Mouse (Mus musculus) CH12.LX (cell line): ENCODE data around the gene Gm48551. TPM values are rescaled to one million over a fixed set of nuclear protein-coding genes. Genes with fewer than 3 reads are reported as not detected.

Experiments
- DNase-seq: peaks from one replicate; pipeline ENCODE4 v3.0.0-alpha.2; 2013; ENCODE audit errors: extremely low read depth
- H3K27ac ChIP-seq: 2 replicates; pipeline ENCODE4 v1.5.1; 2012; ENCODE audit warnings: low read depth, mild to moderate bottlenecking, control low read depth, moderate library complexity; ENCODE audit not compliant: insufficient read depth
- H3K27me3 ChIP-seq: replicated peaks from 2 replicates; pipeline ENCODE3; 2012; ENCODE audit warnings: inconsistent platforms
- H3K36me3 ChIP-seq, 2 experiments: replicated peaks in 1 of 2; 2 replicates each; pipeline versions ENCODE3 to v1.6.1; 2012; ENCODE audit warnings: inconsistent platforms in 1 of 2, low read length in 1 of 2, mild to moderate bottlenecking in 1 of 2, mixed read lengths in 1 of 2, moderate library complexity in 1 of 2; ENCODE audit not compliant: control insufficient read depth in 1 of 2, insufficient read depth in 1 of 2
- H3K4me1 ChIP-seq, 2 experiments: 2 replicates each; pipeline ENCODE4 v1.6.1; 2012; ENCODE audit warnings: inconsistent platforms in 1 of 2, moderate library complexity in 1 of 2; ENCODE audit not compliant: insufficient read depth in 2 of 2, control insufficient read depth in 1 of 2
- H3K4me2 ChIP-seq: 2 replicates; pipeline ENCODE4 v1.6.1; 2012; ENCODE audit warnings: low read depth, mild to moderate bottlenecking, control low read depth; ENCODE audit not compliant: poor library complexity, insufficient read depth, severe bottlenecking
- H3K4me3 ChIP-seq, 3 experiments: fragments of 150-350 bp in 1 of 3; sonication (generic) in 1 of 3; replicated peaks in 1 of 3; 2 replicates each; pipeline versions ENCODE3 to v1.5.1; 2011 to 2012; ENCODE audit warnings: low read depth in 2 of 3, low read length in 2 of 3, mild to moderate bottlenecking in 2 of 3, moderate library complexity in 2 of 3, control low read depth in 1 of 3, improper control_type of control experiment in 1 of 3, inconsistent platforms in 1 of 3, mixed read lengths in 1 of 3; ENCODE audit not compliant: poor library complexity in 1 of 3
- H3K79me2 ChIP-seq: replicated peaks from 2 replicates; pipeline ENCODE4 v1.6.1; 2012; ENCODE audit warnings: mild to moderate bottlenecking, moderate library complexity; ENCODE audit not compliant: control insufficient read depth, poor library complexity, insufficient read depth, severe bottlenecking; ENCODE audit errors: extremely low read depth
- H3K9ac ChIP-seq: 2 replicates; pipeline ENCODE4 v1.6.1; 2012; ENCODE audit warnings: low read depth, mild to moderate bottlenecking, control low read depth, moderate library complexity; ENCODE audit not compliant: insufficient read depth
- H3K9me3 ChIP-seq: replicated peaks from 2 replicates; pipeline ENCODE3; 2012; ENCODE audit warnings: low read length, inconsistent platforms, mixed read lengths
- BHLHE40 ChIP-seq: IDR thresholded peaks from 2 replicates; pipeline ENCODE4 v1.6.1; 2011; ENCODE audit warnings: mild to moderate bottlenecking, low read depth, low read length, improper control_type of control experiment
- CHD1 ChIP-seq: IDR thresholded peaks from 2 replicates; pipeline ENCODE4 v1.6.1; 2012; ENCODE audit warnings: low read depth, low read length, improper control_type of control experiment, inconsistent platforms
- CHD2 ChIP-seq: IDR thresholded peaks from 2 replicates; pipeline ENCODE4 v1.6.1; 2011; ENCODE audit warnings: low read length, improper control_type of control experiment
- CTCF ChIP-seq, 2 experiments: IDR thresholded peaks in 1 of 2; conservative IDR thresholded peaks in 1 of 2; 2 replicates each; pipeline ENCODE4 v1.5.1; 2011 to 2012; ENCODE audit warnings: low read depth in 2 of 2, low read length in 2 of 2, improper control_type of control experiment in 1 of 2, inconsistent platforms in 1 of 2, mild to moderate bottlenecking in 1 of 2, moderate library complexity in 1 of 2
- E2F4 ChIP-seq: IDR thresholded peaks from 2 replicates; pipeline ENCODE4 v1.6.1; 2011; ENCODE audit warnings: low read depth, low read length, improper control_type of control experiment; ENCODE audit not compliant: insufficient replicate concordance
- ELF1 ChIP-seq: IDR thresholded peaks from 2 replicates; pipeline ENCODE4 v1.6.1; 2014; ENCODE audit warnings: low read depth, mild to moderate bottlenecking, inconsistent platforms, low read length, improper control_type of control experiment
- EP300 ChIP-seq: IDR thresholded peaks from 2 replicates; pipeline ENCODE4 v1.6.1; 2011; ENCODE audit warnings: low read length, improper control_type of control experiment
- ETS1 ChIP-seq: conservative IDR thresholded peaks from 2 replicates; pipeline ENCODE4 v1.6.1; 2012; ENCODE audit warnings: low read depth, mild to moderate bottlenecking, inconsistent platforms, low read length, improper control_type of control experiment, moderate library complexity
- GABPA ChIP-seq: IDR thresholded peaks from 2 replicates; pipeline ENCODE4 v1.6.1; 2012; ENCODE audit warnings: low read depth, low read length, improper control_type of control experiment, inconsistent platforms; ENCODE audit not compliant: insufficient replicate concordance
- HCFC1 ChIP-seq: IDR thresholded peaks from 2 replicates; pipeline ENCODE4 v1.6.1; 2012; ENCODE audit warnings: low read depth, mild to moderate bottlenecking, inconsistent platforms, low read length, improper control_type of control experiment
- IRF4 ChIP-seq: IDR thresholded peaks from 2 replicates; pipeline ENCODE4 v1.6.1; 2014; ENCODE audit warnings: low read depth, mild to moderate bottlenecking, inconsistent platforms, low read length, improper control_type of control experiment
- JUN ChIP-seq: IDR thresholded peaks from 2 replicates; pipeline ENCODE4 v1.6.1; 2011; ENCODE audit warnings: low read depth, mild to moderate bottlenecking, low read length, improper control_type of control experiment, moderate library complexity; ENCODE audit not compliant: insufficient read depth
- JUND ChIP-seq: conservative IDR thresholded peaks from 2 replicates; pipeline ENCODE4 v1.6.1; 2011; ENCODE audit warnings: low read depth, low read length, improper control_type of control experiment
- KAT2A ChIP-seq: IDR thresholded peaks from 2 replicates; pipeline ENCODE4 v1.6.1; 2012; ENCODE audit warnings: low read length, improper control_type of control experiment, inconsistent platforms; ENCODE audit not compliant: insufficient replicate concordance
- MAFK ChIP-seq: IDR thresholded peaks from 2 replicates; pipeline ENCODE4 v1.6.1; 2011; ENCODE audit warnings: low read length, improper control_type of control experiment; ENCODE audit not compliant: insufficient replicate concordance
- MAX ChIP-seq: IDR thresholded peaks from 2 replicates; pipeline ENCODE4 v1.6.1; 2011; ENCODE audit warnings: low read length, improper control_type of control experiment
- MAZ ChIP-seq: IDR thresholded peaks from 2 replicates; pipeline ENCODE4 v1.6.1; 2012; ENCODE audit warnings: low read depth, mild to moderate bottlenecking, inconsistent platforms, low read length, improper control_type of control experiment, moderate library complexity
- MEF2A ChIP-seq: IDR thresholded peaks from 2 replicates; pipeline ENCODE4 v1.6.1; 2014; ENCODE audit warnings: low read depth, mild to moderate bottlenecking, inconsistent platforms, low read length, improper control_type of control experiment, borderline replicate concordance
- MXI1 ChIP-seq: IDR thresholded peaks from 2 replicates; pipeline ENCODE4 v1.6.1; 2011; ENCODE audit warnings: mild to moderate bottlenecking, low read depth, low read length, improper control_type of control experiment
- MYC ChIP-seq: IDR thresholded peaks from 2 replicates; pipeline ENCODE4 v1.6.1; 2011; ENCODE audit warnings: low read depth, mild to moderate bottlenecking, improper control_type of control experiment, low read length
- NELFE ChIP-seq: IDR thresholded peaks from 2 replicates; pipeline ENCODE4 v1.6.1; 2011; ENCODE audit warnings: low read depth, low read length, improper control_type of control experiment
- NRF1 ChIP-seq: IDR thresholded peaks from 2 replicates; pipeline ENCODE4 v1.6.1; 2014; ENCODE audit warnings: low read depth, mild to moderate bottlenecking, inconsistent platforms, low read length, improper control_type of control experiment, moderate library complexity
- PAX5 ChIP-seq: IDR thresholded peaks from 2 replicates; pipeline ENCODE4 v1.6.1; 2012; ENCODE audit warnings: low read length, inconsistent platforms, mixed read lengths
- POLR2A ChIP-seq: IDR thresholded peaks from 2 replicates; pipeline ENCODE4 v1.6.1; 2011; ENCODE audit warnings: low read depth, mild to moderate bottlenecking, improper control_type of control experiment, low read length
- POLR2AphosphoS2 ChIP-seq: IDR thresholded peaks from 2 replicates; pipeline ENCODE4 v1.6.1; 2011; ENCODE audit warnings: low read depth, low read length, improper control_type of control experiment
- RAD21 ChIP-seq: IDR thresholded peaks from 2 replicates; pipeline ENCODE4 v1.6.1; 2011; ENCODE audit warnings: low read depth, mild to moderate bottlenecking, low read length, improper control_type of control experiment, moderate library complexity
- RCOR1 ChIP-seq: conservative IDR thresholded peaks from 2 replicates; pipeline ENCODE4 v1.6.1; 2012; ENCODE audit warnings: low read depth, mild to moderate bottlenecking, inconsistent platforms, low read length, improper control_type of control experiment
- SIN3A ChIP-seq: IDR thresholded peaks from 2 replicates; pipeline ENCODE4 v1.6.1; 2012; ENCODE audit warnings: low read length, improper control_type of control experiment, inconsistent platforms
- SMC3 ChIP-seq: IDR thresholded peaks from 2 replicates; pipeline ENCODE4 v1.6.1; 2011; ENCODE audit warnings: low read depth, low read length, improper control_type of control experiment
- TBP ChIP-seq: conservative IDR thresholded peaks from 2 replicates; pipeline ENCODE4 v1.6.1; 2011; ENCODE audit warnings: low read depth, low read length, improper control_type of control experiment
- TCF12 ChIP-seq: IDR thresholded peaks from 2 replicates; pipeline ENCODE4 v1.6.1; 2014; ENCODE audit warnings: low read depth, mild to moderate bottlenecking, inconsistent platforms, low read length, improper control_type of control experiment
- UBTF ChIP-seq: IDR thresholded peaks from 2 replicates; pipeline ENCODE4 v1.6.1; 2012; ENCODE audit warnings: low read depth, mild to moderate bottlenecking, inconsistent platforms, low read length, improper control_type of control experiment, moderate library complexity
- USF1 ChIP-seq: IDR thresholded peaks from 2 replicates; pipeline ENCODE4 v1.6.1; 2014; ENCODE audit warnings: low read depth, mild to moderate bottlenecking, inconsistent platforms, low read length, improper control_type of control experiment
- USF2 ChIP-seq: conservative IDR thresholded peaks from 2 replicates; pipeline ENCODE4 v1.6.1; 2011; ENCODE audit warnings: low read depth, low read length, improper control_type of control experiment
- ZC3H11A ChIP-seq: IDR thresholded peaks from 2 replicates; pipeline ENCODE4 v1.6.1; 2012; ENCODE audit warnings: low read depth, mild to moderate bottlenecking, inconsistent platforms, low read length, improper control_type of control experiment
- ZKSCAN1 ChIP-seq: IDR thresholded peaks from 2 replicates; pipeline ENCODE4 v1.6.1; 2012; ENCODE audit warnings: low read depth, inconsistent platforms, low read length, improper control_type of control experiment, borderline replicate concordance
- ZMIZ1 ChIP-seq: IDR thresholded peaks from 2 replicates; pipeline ENCODE4 v1.6.1; 2012; ENCODE audit warnings: low read depth, mild to moderate bottlenecking, inconsistent platforms, low read length, improper control_type of control experiment
- ZNF384 ChIP-seq: IDR thresholded peaks from 2 replicates; pipeline ENCODE4 v1.6.1; 2012; ENCODE audit warnings: low read depth, low read length, improper control_type of control experiment, inconsistent platforms
- dilution Hi-C: fragments of 300-500 bp; cut with MboI; formaldehyde crosslinking; loops from 2 replicates; pipeline ENCODE4 v1.14.3; 2020; ENCODE audit warnings: low sequenced_read_pairs; ENCODE audit not compliant: extremely low pct_unique_long_range_greater_than_20kb, extremely low pct_ligation_motif_present
- in situ Hi-C: fragments of 300-500 bp; cut with MboI; formaldehyde crosslinking; loops from 3 replicates; pipeline ENCODE4 v1.14.3; 2019; ENCODE audit warnings: low sequenced_read_pairs, low pct_ligation_motif_present, low pct_unique_long_range_greater_than_20kb, mixed read lengths
- polyA plus RNA-seq: library from polyadenylated mRNA; unstranded; fragments of >175 nt; gene quantifications from 2 replicates; pipeline ENCODE4 v1.2.1, GENCODE M21; 2012; ENCODE audit warnings: low read depth; ENCODE audit not compliant: insufficient read length
- total RNA-seq, 2 experiments: library from RNA; depleted of rRNA; stranded (reverse); fragments of 300-350 nt in 1 of 2; fragments of >200 nt in 1 of 2; gene quantifications; 2 replicates each; pipeline ENCODE4 v1.2.3; 2012 to 2014

Gene Gm48551
- total RNA-seq (2012; rRNA removed), result 1.2 and 1.5 TPM in 2 replicates
- 0.96 and 1.0 TPM in 2 replicates for total RNA-seq (2014; rRNA removed)
- polyA plus RNA-seq, result 3.2 and 3.4 TPM in 2 replicates

GRCm38 (mm10) chr10:81383802-81384604 is at the start of gene Gm48551, which contains the start of gene Dohh:
Gene Gm48551, plus strand, starts transcription at chr10:81384466.
Gene Dohh, plus strand, starts transcription at chr10:81384428.
- dilution Hi-C loops (no loop called here), in situ Hi-C loops (loop anchor here (5.0 kb wide), 1 partner anchor 148 kb away; no protein-coding TSS in a partner anchor)
- peak within 1 kb of the TSS; percentile 64 for H3K4me2 ChIP-seq
- peaks cover 33 to 35% of the 10 kb centered on the region in 2 experiments for H3K36me3 ChIP-seq
- H3K27ac ChIP-seq, result peak within 1 kb of the TSS; percentile 49; the same call in 1 of the 2 replicates
- DNase-seq, result peak; percentile 99
- H3K4me1 ChIP-seq, result peaks cover 6 to 23% of the 10 kb centered on the region in 2 experiments
- H3K9me3 ChIP-seq, result no peaks in the 10 kb centered on the region
- H3K4me3 ChIP-seq, result peak within 1 kb of the TSS; percentile 82 to 96 (median 87)
- TF ChIP-seq USF1, result peak; percentile 98
- no peak for TF ChIP-seq RCOR1
- peak; percentile 100 for TF ChIP-seq NRF1
- TF ChIP-seq ZMIZ1, result peak; percentile 81
- no peak for TF ChIP-seq ZC3H11A
- peak; percentile 89 for TF ChIP-seq HCFC1
- TF ChIP-seq CTCF (conservative IDR thresholded peaks at IDR 0.05 in 1 of 2, IDR thresholded peaks at IDR 0.05 in 1 of 2; ENCODE audit: low read depth in 2 of 2, low read length in 2 of 2), result no peak
- peak; percentile 98 for TF ChIP-seq MAX
- peak; percentile 92 for TF ChIP-seq NELFE
- no peak for TF ChIP-seq SMC3
- TF ChIP-seq USF2, result peak; percentile 95
- peak; percentile 74; the same call in 1 of the 2 replicates for TF ChIP-seq POLR2AphosphoS2
- TF ChIP-seq ELF1, result peak; percentile 95
- TF ChIP-seq ZKSCAN1, result no peak
- 0 out of 2 replicates have a peak, but pooled peaks have one; percentile 52 for TF ChIP-seq IRF4
- no peak for TF ChIP-seq JUND
- peak; percentile 75; the same call in 1 of the 2 replicates for TF ChIP-seq KAT2A
- TF ChIP-seq POLR2A, result peak; percentile 98
- no peak for TF ChIP-seq EP300
- TF ChIP-seq BHLHE40, result peak; percentile 68; the same call in 1 of the 2 replicates
- no peak for TF ChIP-seq ZNF384
- TF ChIP-seq GABPA, result no peak; the same call in 1 of the 2 replicates
- TF ChIP-seq MAFK, result no peak
- TF ChIP-seq E2F4, result no peak
- TF ChIP-seq ETS1, result no peak
- peak; percentile 94 for TF ChIP-seq TBP
- TF ChIP-seq JUN, result no peak
- peak; percentile 96 for TF ChIP-seq TCF12
- peak; percentile 87 for TF ChIP-seq MYC
- TF ChIP-seq MXI1, result peak; percentile 90
- peak; percentile 95 for TF ChIP-seq SIN3A
- TF ChIP-seq MAZ, result no peak
- TF ChIP-seq RAD21, result no peak
- no peak for TF ChIP-seq PAX5
- peak; percentile 34; the same call in 1 of the 2 replicates for TF ChIP-seq MEF2A
- TF ChIP-seq UBTF, result no peak
- TF ChIP-seq CHD2, result peak; percentile 95
- TF ChIP-seq CHD1, result peak; percentile 99
- no peaks in the 10 kb centered on the region for H3K27me3 ChIP-seq
- H3K79me2 ChIP-seq, result peaks cover 19% of the 10 kb centered on the region
- peak within 1 kb of the TSS; percentile 84 for H3K9ac ChIP-seq
